Mouse (Mus musculus) heart, embryonic 12.5 days (tissue): ENCODE results near the gene 1110008P14Rik. TPM values are rescaled to one million over a fixed set of nuclear protein-coding genes. Genes with fewer than 3 reads are reported as not detected.

ENCODE experiments used
- ATAC-seq: fragments of 200-750 bp; cut with Nextera tagmentation; 2 replicates; pipeline ENCODE4 v1.8.0; 2017; ENCODE audit warnings: moderate TSS enrichment, moderate library complexity; ENCODE audit not compliant: insufficient number of reproducible peaks, low FRiP score
- H3K27ac ChIP-seq: fragments of 300-500 bp; sonication (generic); 2 replicates; pipeline ENCODE4 v1.5.1; 2016; ENCODE audit warnings: mild to moderate bottlenecking, moderate library complexity; ENCODE audit not compliant: poor library complexity, severe bottlenecking
- H3K27me3 ChIP-seq: fragments of 300-500 bp; sonication (generic); replicated peaks from 2 replicates; pipeline ENCODE4 v1.6.1; 2016; ENCODE audit warnings: mild to moderate bottlenecking, moderate library complexity
- H3K36me3 ChIP-seq: fragments of 300-500 bp; sonication (generic); 2 replicates; pipeline ENCODE4 v1.6.1; 2016; ENCODE audit warnings: mild to moderate bottlenecking, moderate library complexity
- H3K4me1 ChIP-seq: fragments of 300-500 bp; sonication (generic); replicated peaks from 2 replicates; pipeline ENCODE4 v1.6.1; 2016; ENCODE audit warnings: mild to moderate bottlenecking
- H3K4me2 ChIP-seq: fragments of 300-500 bp; sonication (generic); 2 replicates; pipeline ENCODE4 v1.6.1; 2016; ENCODE audit warnings: mild to moderate bottlenecking, moderate library complexity
- H3K4me3 ChIP-seq: fragments of 300-500 bp; sonication (generic); 2 replicates; pipeline ENCODE4 v1.5.1; 2016; ENCODE audit warnings: mild to moderate bottlenecking
- H3K9ac ChIP-seq: fragments of 300-500 bp; sonication (generic); 2 replicates; pipeline ENCODE4 v1.6.1; 2016; ENCODE audit warnings: mild to moderate bottlenecking, moderate library complexity
- H3K9me3 ChIP-seq: fragments of 300-500 bp; sonication (generic); replicated peaks from 2 replicates; pipeline ENCODE4 v1.6.1; 2016; ENCODE audit warnings: mild to moderate bottlenecking, moderate library complexity
- WGBS: fragments of 180-500 bp; shearing (Covaris S2); methylation state at CpG from one replicate; pipeline ENCODE4 v1.1.7; 2016; 5-methylcytosine and 5-hydroxymethylcytosine counted together
- polyA plus RNA-seq: library from polyadenylated mRNA; unstranded; fragments of >200 nt; fragmentation: Nextera tagmentation; extraction: Ambion mirVana; gene quantifications from 2 replicates; pipeline ENCODE4 v1.2.1, GENCODE M21; 2016

1110008P14Rik gene
- polyA plus RNA-seq, 1 experiment from 2014 or later = 48.2 TPM

DNA sequence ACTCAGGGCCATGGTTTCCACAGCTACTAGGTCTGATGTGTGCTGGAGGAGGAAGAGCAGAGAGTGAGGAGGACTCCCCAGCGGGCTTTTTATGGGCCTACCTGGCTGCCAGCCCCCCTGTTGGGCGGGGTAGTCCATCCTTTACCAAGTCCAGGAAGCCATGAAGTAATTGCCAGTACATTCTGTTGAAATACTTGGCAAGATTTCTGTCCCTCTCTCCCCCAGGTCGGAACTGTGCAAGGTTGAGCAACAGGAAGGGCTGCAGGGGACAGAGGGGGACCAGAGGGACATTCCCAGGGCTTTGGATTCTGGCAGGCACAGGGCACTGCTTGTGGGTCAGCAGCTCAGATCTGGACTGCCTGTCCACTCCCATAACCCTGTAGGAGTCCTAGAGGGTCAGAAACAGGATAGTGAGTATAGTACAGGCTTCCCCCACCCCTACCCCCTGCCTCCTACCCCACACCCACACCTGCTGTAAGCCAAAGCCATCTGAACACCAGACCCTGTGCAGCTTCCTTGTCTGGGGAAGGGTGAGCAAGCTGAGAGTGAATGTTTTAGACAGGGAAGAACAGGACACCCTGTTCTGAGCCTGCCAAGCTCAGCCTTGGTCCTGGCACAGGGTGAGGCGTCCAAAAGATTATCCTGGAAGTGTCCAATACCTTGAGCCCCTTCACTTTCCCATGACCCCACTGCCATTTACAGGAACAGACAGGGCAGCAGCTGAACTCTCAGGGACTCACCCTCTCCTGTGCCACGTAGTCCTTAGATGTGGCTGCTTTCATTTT, 6.2 kb upstream of the 1110008P14Rik start, which contains the start of gene Lcn2:
TSS of gene Lcn2 (minus strand) at position 547 of the 785 bp plus-strand sequence.
- Histone ChIP-seq H3K27me3 (peaks cover 26% of the 10 kb centered on the region), H3K4me3 (no peak within 1 kb of the TSS), H3K9ac (no peak within 1 kb of the TSS), H3K4me1 (no peaks in the 10 kb centered on the region), H3K27ac (no peak within 1 kb of the TSS), H3K4me2 (no peak within 1 kb of the TSS), H3K9me3 (no peaks in the 10 kb centered on the region), H3K36me3 (no peaks in the 10 kb centered on the region)
- 56% methylated on average over 5 of the region's 5 CpGs for WGBS
- no peak for ATAC-seq

DNA sequence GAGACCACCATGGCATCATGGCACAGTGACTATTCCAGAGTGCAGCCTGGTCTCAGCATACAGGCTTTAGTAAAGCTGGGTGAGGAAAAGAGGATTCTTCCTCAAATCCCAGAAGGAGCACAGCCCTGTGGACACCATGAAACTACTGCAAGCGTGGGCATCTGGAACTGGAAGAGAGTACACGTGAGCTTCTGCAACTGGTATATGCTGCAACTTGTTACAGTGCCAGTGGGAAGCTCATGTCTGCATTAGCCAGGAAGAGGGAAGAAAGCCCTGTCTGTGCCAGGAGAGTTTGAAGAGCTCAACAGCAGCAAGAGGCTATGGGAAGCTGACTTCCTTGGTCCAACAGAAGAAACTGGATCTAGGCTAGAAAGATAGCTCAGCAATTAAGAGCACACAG, 951 bp upstream of the 1110008P14Rik start:
- WGBS = 75% methylated on average over 2 of the region's 2 CpGs
- Histone ChIP-seq H3K4me1 (peaks cover 4% of the 10 kb centered on the region), H3K36me3 (peaks cover 21% of the 10 kb centered on the region), H3K9ac (no peak overlapping the region), H3K27me3 (peaks cover 27% of the 10 kb centered on the region), H3K27ac (no peak overlapping the region), H3K4me2 (no peak overlapping the region), H3K9me3 (no peaks in the 10 kb centered on the region), H3K4me3 (no peak overlapping the region)
- ATAC-seq = no peak

- 1% methylated on average over 27 of the region's 27 CpGs for WGBS
- H3K27me3 ChIP-seq = peaks cover 25% of the 10 kb centered on the region
- H3K4me2 ChIP-seq = peak overlapping the region; percentile 95
- peaks cover 6% of the 10 kb centered on the region for H3K4me1 ChIP-seq
- H3K4me3 ChIP-seq = peak overlapping the region; percentile 72
- no peaks in the 10 kb centered on the region for H3K9me3 ChIP-seq
- H3K27ac ChIP-seq = no peak overlapping the region
- H3K36me3 ChIP-seq = peaks cover 35% of the 10 kb centered on the region
- peak overlapping the region; percentile 73 for H3K9ac ChIP-seq
- peak; percentile 47 for ATAC-seq
Measured at GRCm38 (mm10) chr2:32381141-32381774, 480 bp downstream of the 1110008P14Rik start.

DNA sequence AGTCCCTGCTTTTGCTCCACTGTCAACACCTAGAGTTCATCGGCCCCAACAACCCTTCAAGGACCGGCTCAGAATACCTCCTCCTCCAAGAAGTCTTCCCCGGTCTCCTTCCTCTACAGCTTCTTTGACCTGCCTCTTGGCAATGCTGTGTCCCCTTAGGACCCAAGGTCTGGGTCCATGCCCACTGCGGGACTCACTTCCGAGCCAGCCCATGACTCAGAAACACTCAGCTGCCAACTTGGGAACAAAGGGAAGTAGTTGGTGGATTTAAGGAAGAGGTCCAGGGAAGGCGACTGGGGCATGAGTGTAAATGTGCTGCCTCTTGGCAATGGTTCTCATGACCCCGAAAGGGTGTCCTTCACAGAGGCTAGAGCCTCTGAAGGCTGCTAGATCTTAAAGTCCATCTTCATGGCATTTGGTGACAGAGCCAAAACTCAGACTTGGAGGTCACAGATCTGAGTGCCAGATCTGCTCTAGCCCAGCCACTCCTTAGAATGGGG, 1.7 kb downstream of the 1110008P14Rik start:
- no peak overlapping the region for H3K9ac ChIP-seq
- H3K27ac ChIP-seq = no peak overlapping the region
- no peak overlapping the region for H3K4me3 ChIP-seq
- peaks cover 47% of the 10 kb centered on the region for H3K36me3 ChIP-seq
- no peak for ATAC-seq
- H3K9me3 ChIP-seq = no peaks in the 10 kb centered on the region
- WGBS = 89% methylated on average over 7 of the region's 7 CpGs
- peaks cover 20% of the 10 kb centered on the region for H3K27me3 ChIP-seq
- H3K4me2 ChIP-seq = no peak overlapping the region
- peaks cover 18% of the 10 kb centered on the region for H3K4me1 ChIP-seq

DNA sequence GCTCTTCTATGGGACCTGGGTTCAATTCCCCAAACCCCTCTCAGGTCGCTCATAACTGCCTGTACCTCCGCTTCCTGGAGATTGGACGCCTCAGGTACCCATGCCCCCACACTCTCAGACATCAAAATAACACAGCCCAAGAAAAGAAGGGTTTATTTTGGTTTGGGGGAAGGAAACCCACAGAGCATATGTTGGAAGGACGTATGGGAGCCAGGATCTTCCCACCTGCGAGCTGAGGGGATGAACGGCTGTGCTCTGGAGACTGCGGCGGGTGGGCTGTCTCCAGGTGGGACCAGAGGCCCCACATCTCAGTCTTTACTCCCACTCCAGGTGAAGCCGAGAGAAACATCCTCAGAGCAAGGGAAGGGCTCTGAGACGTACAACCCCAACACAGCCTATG, 4.8 kb downstream of the 1110008P14Rik start:
- Histone ChIP-seq H3K36me3 (peaks cover 72% of the 10 kb centered on the region), H3K9me3 (no peaks in the 10 kb centered on the region), H3K27ac (no peak overlapping the region), H3K9ac (no peak overlapping the region), H3K27me3 (no peaks in the 10 kb centered on the region), H3K4me1 (peaks cover 22% of the 10 kb centered on the region), H3K4me3 (no peak overlapping the region), H3K4me2 (no peak overlapping the region)
- 89% methylated on average over 10 of the region's 10 CpGs for WGBS
- no peak for ATAC-seq

DNA sequence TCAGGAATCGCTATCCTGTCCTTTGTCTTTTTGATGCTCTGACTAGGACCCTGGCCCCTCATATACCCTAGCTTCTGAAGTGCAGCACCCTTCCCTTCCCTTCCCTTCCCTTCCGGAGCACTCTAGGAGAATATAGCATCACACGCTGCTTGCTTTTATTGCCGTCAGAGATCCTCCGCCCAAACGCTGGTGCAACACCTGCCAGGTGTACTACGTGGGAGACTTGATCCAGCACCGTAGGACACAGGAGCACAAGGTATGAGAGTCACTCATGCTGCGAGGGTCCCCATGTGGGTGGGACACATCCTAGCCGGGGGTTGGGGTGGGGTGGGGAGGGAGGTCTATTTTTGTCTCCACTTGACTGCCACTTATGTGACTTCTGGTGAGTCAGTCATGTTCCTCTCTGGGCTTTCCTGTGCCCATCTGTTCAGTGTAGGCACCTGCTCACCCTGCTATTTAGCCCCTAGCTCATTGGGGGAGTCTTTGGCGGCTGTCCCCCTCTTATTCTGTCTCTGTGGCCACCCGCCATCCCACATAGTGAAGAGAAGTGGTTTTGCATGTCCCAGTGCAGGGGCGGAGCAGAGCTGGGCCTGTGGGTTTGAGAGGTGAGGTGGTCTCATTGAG, 6.3 kb downstream of the 1110008P14Rik start:
- Histone ChIP-seq H3K4me1 (peaks cover 18% of the 10 kb centered on the region), H3K36me3 (peaks cover 88% of the 10 kb centered on the region), H3K4me3 (no peak overlapping the region), H3K9me3 (no peaks in the 10 kb centered on the region), H3K9ac (no peak overlapping the region), H3K27ac (no peak overlapping the region), H3K27me3 (no peaks in the 10 kb centered on the region), H3K4me2 (peak overlapping the region; percentile 8; the same call in 1 of the 2 replicates)
- WGBS = 63% methylated on average over 13 of the region's 13 CpGs
- no peak for ATAC-seq

DNA sequence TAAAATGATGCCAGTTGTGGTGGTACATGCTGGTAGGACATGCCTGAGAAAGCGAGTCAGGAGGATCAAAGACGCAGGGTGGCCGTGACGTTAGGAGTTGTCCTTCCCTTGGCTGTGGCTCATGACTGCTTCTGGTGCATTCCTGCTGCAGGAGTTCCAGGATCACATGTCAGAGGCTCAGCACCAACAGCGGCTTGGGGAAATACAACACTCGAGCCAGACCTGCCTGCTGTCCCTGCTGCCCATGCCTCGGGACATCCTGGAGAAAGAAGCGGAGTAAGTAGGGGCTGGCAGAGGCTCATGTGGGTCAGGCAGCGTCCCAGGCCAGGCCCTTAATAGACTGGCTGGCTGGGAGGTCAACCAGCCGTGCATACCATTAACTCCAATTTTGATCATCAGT, 7.5 kb downstream of the 1110008P14Rik start:
- no peak for ATAC-seq
- peaks cover 94% of the 10 kb centered on the region for H3K36me3 ChIP-seq
- WGBS = 81% methylated on average over 10 of the region's 10 CpGs
- no peak overlapping the region for H3K27ac ChIP-seq
- H3K4me1 ChIP-seq = peaks cover 18% of the 10 kb centered on the region
- no peaks in the 10 kb centered on the region for H3K9me3 ChIP-seq
- H3K27me3 ChIP-seq = no peaks in the 10 kb centered on the region
- no peak overlapping the region for H3K4me2 ChIP-seq
- no peak overlapping the region for H3K4me3 ChIP-seq
- no peak overlapping the region for H3K9ac ChIP-seq

DNA sequence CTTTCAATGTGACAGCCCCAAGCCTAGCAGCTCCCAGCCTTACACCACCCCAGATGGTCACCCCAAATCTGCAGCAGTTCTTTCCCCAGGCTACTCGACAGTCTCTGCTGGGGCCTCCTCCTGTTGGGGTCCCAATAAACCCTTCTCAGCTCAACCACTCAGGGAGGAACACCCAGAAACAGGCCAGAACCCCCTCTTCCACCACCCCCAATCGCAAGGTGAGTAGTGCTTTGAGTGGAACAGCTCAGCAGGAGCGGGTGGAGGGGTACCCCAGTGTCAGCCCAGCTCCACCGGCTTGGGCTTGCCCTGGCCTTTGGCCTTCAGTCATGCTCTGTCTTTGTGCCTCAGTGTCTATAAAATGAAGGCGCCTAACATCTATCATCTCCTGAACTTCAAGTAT, 14.4 kb downstream of the 1110008P14Rik start:
- Histone ChIP-seq H3K27me3 (no peaks in the 10 kb centered on the region), H3K27ac (no peak overlapping the region), H3K4me2 (no peak overlapping the region), H3K9me3 (no peaks in the 10 kb centered on the region), H3K36me3 (peaks cover 75% of the 10 kb centered on the region), H3K4me3 (no peak overlapping the region), H3K9ac (no peak overlapping the region), H3K4me1 (peaks cover 10% of the 10 kb centered on the region)
- 90% methylated on average over 5 of the region's 5 CpGs for WGBS
- no peak for ATAC-seq

- no peak for ATAC-seq
- Histone ChIP-seq H3K4me1 (peaks cover 22% of the 10 kb centered on the region), H3K4me2 (peak overlapping the region; percentile 90), H3K36me3 (peaks cover 43% of the 10 kb centered on the region), H3K27me3 (no peaks in the 10 kb centered on the region), H3K27ac (no peak overlapping the region), H3K9me3 (no peaks in the 10 kb centered on the region), H3K9ac (peak overlapping the region; percentile 76; the same call in 1 of the 2 replicates), H3K4me3 (peak overlapping the region; percentile 83)
- WGBS = 77% methylated on average over 8 of the region's 8 CpGs
Measured at GRCm38 (mm10) chr2:32364121-32364520, 17.6 kb downstream of the 1110008P14Rik start.

DNA sequence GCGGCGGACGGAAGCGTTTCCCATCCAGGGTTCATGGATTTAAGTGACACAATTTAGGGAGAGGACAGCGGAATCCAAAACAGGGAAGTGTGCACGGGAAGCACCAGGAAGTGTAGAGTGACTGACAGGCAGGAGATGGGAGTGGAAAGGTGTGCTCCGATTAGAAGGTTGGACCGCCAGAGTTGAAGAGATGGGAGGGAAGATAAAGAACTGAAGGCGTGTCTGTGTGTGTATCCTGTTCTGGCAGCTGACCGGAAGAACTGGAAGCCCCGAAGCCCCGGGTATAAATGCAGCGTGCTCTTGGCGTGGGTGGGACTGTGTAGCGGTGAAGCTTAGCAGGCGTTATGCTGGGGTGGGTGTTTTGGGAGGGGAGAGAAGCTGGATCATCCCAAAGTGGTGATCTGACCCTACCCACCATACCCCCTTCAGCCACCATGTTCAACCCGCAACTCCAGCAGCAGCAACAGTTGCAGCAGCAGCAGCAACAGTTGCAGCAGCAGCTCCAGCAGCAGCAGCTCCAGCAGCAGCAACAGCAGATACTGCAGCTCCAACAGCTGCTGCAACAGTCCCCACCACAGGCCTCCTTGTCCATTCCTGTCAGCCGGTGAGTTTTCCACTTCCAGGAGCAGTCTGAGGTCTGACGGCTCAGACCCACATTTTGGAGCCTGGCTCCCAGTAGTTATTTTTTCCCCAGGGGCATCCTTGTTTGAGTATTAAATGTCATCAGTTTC, 18.2 kb downstream of the 1110008P14Rik start:
- WGBS = 7% methylated on average over 19 of the region's 19 CpGs
- Histone ChIP-seq H3K9me3 (no peaks in the 10 kb centered on the region), H3K27me3 (no peaks in the 10 kb centered on the region), H3K4me1 (peaks cover 22% of the 10 kb centered on the region), H3K4me3 (peak overlapping the region; percentile 83), H3K27ac (peak overlapping the region; percentile 87), H3K9ac (peak overlapping the region; percentile 76), H3K36me3 (peaks cover 40% of the 10 kb centered on the region), H3K4me2 (peak overlapping the region; percentile 90)
- peak; percentile 22; the same call in 1 of the 2 replicates for ATAC-seq
